Mouse (Mus musculus) thymus, adult 2 months (tissue): Measurements from ENCODE around the gene Neb.

Source experiments
- CTCF ChIP-seq: fragments of 200-500 bp; IDR thresholded peaks from 2 replicates; pipeline ENCODE4 v1.5.1; 2012; ENCODE audit warnings: mild to moderate bottlenecking, control low read depth, low read length, moderate library complexity, borderline replicate concordance; ENCODE audit not compliant: control insufficient read depth, poor library complexity, insufficient read depth; ENCODE audit errors: extremely low read depth
- POLR2A ChIP-seq: fragments of 200-500 bp; IDR thresholded peaks from 2 replicates; pipeline ENCODE4 v1.6.1; 2012; ENCODE audit warnings: mild to moderate bottlenecking, low read length, control low read depth, moderate library complexity; ENCODE audit not compliant: control insufficient read depth, poor library complexity, insufficient read depth; ENCODE audit errors: extremely low read depth

GRCm38 (mm10) chr2:52386451-52386850 is 8.2 kb upstream of the Neb start:
- TF ChIP-seq CTCF (no peak), POLR2A (no peak)
